In the genomic region with DNA sequence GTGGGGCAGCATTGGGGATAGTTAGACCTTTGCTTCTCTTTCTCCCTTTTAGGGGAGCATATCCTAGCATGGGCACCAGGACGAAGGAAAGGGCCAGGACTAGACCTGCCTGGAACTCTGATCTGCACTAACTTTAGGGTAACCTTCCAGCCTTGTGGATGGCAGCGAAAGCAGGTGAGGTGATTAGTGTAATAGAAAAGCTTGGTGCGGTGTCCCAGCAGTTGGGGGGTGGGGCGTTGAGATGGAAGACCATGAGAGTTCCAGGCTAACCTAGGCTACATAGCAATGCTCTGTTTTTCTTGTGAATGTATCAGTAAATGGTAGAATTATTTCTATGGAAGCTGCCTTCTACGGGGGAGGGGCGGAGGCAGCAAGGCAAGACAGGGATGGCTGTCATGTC, we compare ENCODE assay signal across 11 mouse cellular contexts. TPM values are rescaled to one million over a fixed set of nuclear protein-coding genes. Genes with fewer than 3 reads are reported as not detected.
DNase-seq lines count a peak whose midpoint lies in the region; ATAC-seq lines count a peak whose summit lies in the region.
"Had no signal": no experiment of that assay in that cellular context is flagged by ENCODE, and none has a peak within 500 bp of the region (broad histone marks: within the 10 kb centered on the region; RNA-seq: fewer than 3 reads in every experiment).

No protein-coding gene starts in this region.

- no peak for ATAC-seq in forebrain, embryonic 13.5 days
- no peak for ATAC-seq in forebrain, embryonic 11.5 days (replicated peaks; ENCODE audit: low FRiP score)
- ATAC-seq in kidney, embryonic 16.5 days (ENCODE audit: low FRiP score, low TSS enrichment) = no peak
- ATAC-seq in embryonic facial prominence, embryonic 11.5 days (replicated peaks; ENCODE audit: insufficient number of reproducible peaks, low FRiP score, low TSS enrichment, low read depth) = no peak
- no peak for ATAC-seq in limb, embryonic 12.5 days (ENCODE audit: insufficient number of reproducible peaks, insufficient read depth, low FRiP score, low TSS enrichment, low read depth)

- peaks cover 26% of the 10 kb centered on the region for H3K4me1 ChIP-seq in forebrain, embryonic 13.5 days
- H3K4me1 ChIP-seq in forebrain, embryonic 11.5 days (replicated peaks; ENCODE audit: control insufficient read depth, insufficient read depth, low read length) = peaks cover 8% of the 10 kb centered on the region; the same call in 1 of the 2 replicates
- H3K4me1 ChIP-seq in kidney, embryonic 16.5 days (ENCODE audit: insufficient read depth, low read length) = peaks cover 26% of the 10 kb centered on the region
- peaks cover 6% of the 10 kb centered on the region; the same call in 1 of the 2 replicates for H3K4me1 ChIP-seq in embryonic facial prominence, embryonic 11.5 days (ENCODE audit: control insufficient read depth, insufficient read depth, low read length)
- H3K4me1 ChIP-seq in limb, embryonic 12.5 days (replicated peaks) = peaks cover 34% of the 10 kb centered on the region

- H3K4me3 ChIP-seq in forebrain, embryonic 13.5 days = peak overlapping the region; percentile 45; the same call in 1 of the 2 replicates
- no peak overlapping the region for H3K4me3 ChIP-seq in forebrain, embryonic 11.5 days (ENCODE audit: low read depth, low read length)
- H3K4me3 ChIP-seq in kidney, embryonic 16.5 days (ENCODE audit: low read length) = peak overlapping the region; percentile 73
- H3K4me3 ChIP-seq in embryonic facial prominence, embryonic 11.5 days (ENCODE audit: low read depth, low read length) = peak overlapping the region; percentile 52; the same call in 1 of the 2 replicates
- H3K4me3 ChIP-seq in limb, embryonic 12.5 days (replicated peaks) = peak overlapping the region; percentile 55

- no peak overlapping the region for H3K27ac ChIP-seq in forebrain, embryonic 13.5 days
- no peak overlapping the region for H3K27ac ChIP-seq in forebrain, embryonic 11.5 days (ENCODE audit: low read depth, low read length)
- H3K27ac ChIP-seq in kidney, embryonic 16.5 days (ENCODE audit: low read length) = peak overlapping the region; percentile 96; the same call in 1 of the 2 replicates
- H3K27ac ChIP-seq in embryonic facial prominence, embryonic 11.5 days (replicated peaks; ENCODE audit: low read depth, low read length) = no peak overlapping the region
- no peak overlapping the region for H3K27ac ChIP-seq in limb, embryonic 12.5 days
- H3K27ac ChIP-seq: midbrain, embryonic 12.5 days had no signal

- no peak overlapping the region for H3K9ac ChIP-seq in forebrain, embryonic 13.5 days
- H3K9ac ChIP-seq in forebrain, embryonic 11.5 days (ENCODE audit: low read length) = no peak overlapping the region
- H3K9ac ChIP-seq in kidney, embryonic 16.5 days (replicated peaks; ENCODE audit: low read length) = peak overlapping the region; percentile 79; the same call in 1 of the 2 replicates
- H3K9ac ChIP-seq in embryonic facial prominence, embryonic 11.5 days (replicated peaks; ENCODE audit: low read length) = no peak overlapping the region
- H3K9ac ChIP-seq in limb, embryonic 12.5 days (replicated peaks) = no peak overlapping the region

- H3K9me3 ChIP-seq in forebrain, embryonic 13.5 days (replicated peaks) = no peaks in the 10 kb centered on the region
- no peaks in the 10 kb centered on the region for H3K9me3 ChIP-seq in forebrain, embryonic 11.5 days (ENCODE audit: control insufficient read depth, low read length)
- H3K9me3 ChIP-seq in kidney, embryonic 16.5 days (ENCODE audit: low read length) = no peaks in the 10 kb centered on the region
- no peaks in the 10 kb centered on the region for H3K9me3 ChIP-seq in embryonic facial prominence, embryonic 11.5 days (replicated peaks; ENCODE audit: control insufficient read depth, low read length)
- H3K9me3 ChIP-seq in limb, embryonic 12.5 days = no peaks in the 10 kb centered on the region
- H3K9me3 ChIP-seq: midbrain, embryonic 12.5 days had no signal

- 92% methylated on average over 6 of the region's 6 CpGs for WGBS in forebrain, embryonic 13.5 days
- 90% methylated on average over 6 of the region's 6 CpGs for WGBS in forebrain, embryonic 11.5 days
- 90% methylated on average over 6 of the region's 6 CpGs for WGBS in kidney, embryonic 16.5 days
- WGBS in embryonic facial prominence, embryonic 11.5 days = 83% methylated on average over 6 of the region's 6 CpGs
- 86% methylated on average over 6 of the region's 6 CpGs for WGBS in limb, embryonic 12.5 days

- peak overlapping the region; percentile 89; the same call in 1 of the 2 replicates for H3K4me2 ChIP-seq in forebrain, embryonic 13.5 days
- H3K4me2 ChIP-seq in forebrain, embryonic 11.5 days (ENCODE audit: low read depth, low read length, severe bottlenecking) = no peak overlapping the region
- H3K4me2 ChIP-seq in kidney, embryonic 16.5 days (replicated peaks; ENCODE audit: low read depth, low read length) = peak overlapping the region; percentile 83
- H3K4me2 ChIP-seq in embryonic facial prominence, embryonic 11.5 days (ENCODE audit: low read depth, low read length) = peak overlapping the region; percentile 82
- peak overlapping the region; percentile 83 for H3K4me2 ChIP-seq in limb, embryonic 12.5 days

- no peaks in the 10 kb centered on the region for H3K36me3 ChIP-seq in forebrain, embryonic 13.5 days (ENCODE audit: poor library complexity, severe bottlenecking)
- H3K36me3 ChIP-seq in forebrain, embryonic 11.5 days (ENCODE audit: control insufficient read depth, insufficient read depth, low read length) = no peaks in the 10 kb centered on the region
- peaks cover 11% of the 10 kb centered on the region; the same call in 1 of the 2 replicates for H3K36me3 ChIP-seq in kidney, embryonic 16.5 days (ENCODE audit: insufficient read depth, low read length)
- H3K36me3 ChIP-seq in embryonic facial prominence, embryonic 11.5 days (replicated peaks; ENCODE audit: control insufficient read depth, insufficient read depth, low read depth, low read length) = no peaks in the 10 kb centered on the region
- H3K36me3 ChIP-seq in limb, embryonic 12.5 days = peaks cover 9% of the 10 kb centered on the region
- H3K36me3 ChIP-seq: midbrain, embryonic 12.5 days had no signal

- DNase-seq in forebrain, embryonic 11.5 days (ENCODE audit: low spot score) = no peak
- DNase-seq in kidney, postnatal 4 days = no peak
- no peak for DNase-seq in embryonic facial prominence, embryonic 11.5 days (ENCODE audit: low spot score)
- DNase-seq in urinary bladder, postnatal 14 days (ENCODE audit: low spot score) = no peak
- DNase-seq in spleen, postnatal 4 days (ENCODE audit: low spot score in 2 of 2) = no peak
- DNase-seq: adrenal gland, adult 2 months; heart, postnatal 10 days had no signal

- H3K27me3 ChIP-seq in forebrain, embryonic 13.5 days = no peaks in the 10 kb centered on the region
- H3K27me3 ChIP-seq in forebrain, embryonic 11.5 days (ENCODE audit: control insufficient read depth, insufficient read depth, low read length) = no peaks in the 10 kb centered on the region
- H3K27me3 ChIP-seq in kidney, embryonic 16.5 days (ENCODE audit: insufficient read depth, low read length) = no peaks in the 10 kb centered on the region
- no peaks in the 10 kb centered on the region for H3K27me3 ChIP-seq in embryonic facial prominence, embryonic 11.5 days (ENCODE audit: control insufficient read depth, insufficient read depth, low read length)
- H3K27me3 ChIP-seq in limb, embryonic 12.5 days = no peaks in the 10 kb centered on the region

RNA-seq across cellular contexts. Expression of gene Mtmr11, which starts 1.2 kb away (rescaled TPM):
- polyA plus RNA-seq in forebrain, embryonic 13.5 days (2015; fragmentation: Nextera tagmentation; extraction: Ambion mirVana) = 9.0 and 12.9 TPM in 2 replicates
- polyA plus RNA-seq in forebrain, embryonic 11.5 days (2014; fragmentation: Nextera tagmentation; extraction: Ambion mirVana) = 13.6 and 16.6 TPM in 2 replicates
- 26.3 and 30.8 TPM in 2 replicates for polyA plus RNA-seq in kidney, embryonic 16.5 days (2015; fragmentation: Nextera tagmentation; extraction: Ambion mirVana)
- 25.0 and 28.4 TPM in 2 replicates for polyA plus RNA-seq in embryonic facial prominence, embryonic 11.5 days (2014; fragmentation: Nextera tagmentation; extraction: Ambion mirVana)
- polyA plus RNA-seq in limb, embryonic 12.5 days (2016; fragmentation: Nextera tagmentation; extraction: Ambion mirVana) = 31.3 and 34.0 TPM in 2 replicates

RNA-seq across cellular contexts. Expression of gene Sf3b4, which starts 9.1 kb away (rescaled TPM):
- 161 and 181 TPM in 2 replicates for polyA plus RNA-seq in forebrain, embryonic 13.5 days (2015; fragmentation: Nextera tagmentation; extraction: Ambion mirVana)
- polyA plus RNA-seq in forebrain, embryonic 11.5 days (2014; fragmentation: Nextera tagmentation; extraction: Ambion mirVana) = 230 and 253 TPM in 2 replicates
- polyA plus RNA-seq in kidney, embryonic 16.5 days (2015; fragmentation: Nextera tagmentation; extraction: Ambion mirVana) = 186 and 199 TPM in 2 replicates
- polyA plus RNA-seq in embryonic facial prominence, embryonic 11.5 days (2014; fragmentation: Nextera tagmentation; extraction: Ambion mirVana) = 212 and 232 TPM in 2 replicates
- polyA plus RNA-seq in limb, embryonic 12.5 days (2016; fragmentation: Nextera tagmentation; extraction: Ambion mirVana) = 178 and 209 TPM in 2 replicates

RNA-seq across cellular contexts. Expression of gene Sv2a, which starts 17.9 kb away (rescaled TPM):
- 29.3 and 37.9 TPM in 2 replicates for polyA plus RNA-seq in forebrain, embryonic 13.5 days (2015; fragmentation: Nextera tagmentation; extraction: Ambion mirVana)
- 8.2 and 9.0 TPM in 2 replicates for polyA plus RNA-seq in forebrain, embryonic 11.5 days (2014; fragmentation: Nextera tagmentation; extraction: Ambion mirVana)
- 5.1 TPM in 2 replicates for polyA plus RNA-seq in kidney, embryonic 16.5 days (2015; fragmentation: Nextera tagmentation; extraction: Ambion mirVana)
- 4.3 and 4.8 TPM in 2 replicates for polyA plus RNA-seq in embryonic facial prominence, embryonic 11.5 days (2014; fragmentation: Nextera tagmentation; extraction: Ambion mirVana)
- polyA plus RNA-seq in limb, embryonic 12.5 days (2016; fragmentation: Nextera tagmentation; extraction: Ambion mirVana) = 5.6 and 5.9 TPM in 2 replicates

RNA-seq across cellular contexts. Expression of gene Bola1, which starts 56.5 kb away (rescaled TPM):
- 82.2 and 86.6 TPM in 2 replicates for polyA plus RNA-seq in forebrain, embryonic 13.5 days (2015; fragmentation: Nextera tagmentation; extraction: Ambion mirVana)
- polyA plus RNA-seq in forebrain, embryonic 11.5 days (2014; fragmentation: Nextera tagmentation; extraction: Ambion mirVana) = 75.7 and 83.7 TPM in 2 replicates
- 50.1 and 51.3 TPM in 2 replicates for polyA plus RNA-seq in kidney, embryonic 16.5 days (2015; fragmentation: Nextera tagmentation; extraction: Ambion mirVana)
- 59.4 and 61.9 TPM in 2 replicates for polyA plus RNA-seq in embryonic facial prominence, embryonic 11.5 days (2014; fragmentation: Nextera tagmentation; extraction: Ambion mirVana)
- polyA plus RNA-seq in limb, embryonic 12.5 days (2016; fragmentation: Nextera tagmentation; extraction: Ambion mirVana) = 54.6 and 56.3 TPM in 2 replicates

RNA-seq across cellular contexts. Expression of gene Hist2h2ab, which starts 56.6 kb away (rescaled TPM):
- 0.78 and 2.2 TPM in 2 replicates for polyA plus RNA-seq in forebrain, embryonic 13.5 days (2015; fragmentation: Nextera tagmentation; extraction: Ambion mirVana)
- polyA plus RNA-seq in forebrain, embryonic 11.5 days (2014; fragmentation: Nextera tagmentation; extraction: Ambion mirVana) = 0.71 TPM in 1 of 2 replicates, not detected in the other
- polyA plus RNA-seq in kidney, embryonic 16.5 days (2015; fragmentation: Nextera tagmentation; extraction: Ambion mirVana) = 0.87 TPM in 1 of 2 replicates, not detected in the other
- polyA plus RNA-seq in embryonic facial prominence, embryonic 11.5 days (2014; fragmentation: Nextera tagmentation; extraction: Ambion mirVana) = 1.5 TPM in 1 of 2 replicates, not detected in the other
- polyA plus RNA-seq in limb, embryonic 12.5 days (2016; fragmentation: Nextera tagmentation; extraction: Ambion mirVana) = 1.7 and 2.0 TPM in 2 replicates
